Mouse (Mus musculus) left cerebral cortex, adult 9 months (tissue): Measurements from ENCODE around the gene Otor.
A peak's percentile ranks its signal among the peaks of the same experiment; 100 is the strongest.

Experiments used
- DNase-seq, 2 experiments: peaks; one replicate each; pipeline ENCODE4 v3.0.0; 2022; ENCODE audit warnings: low spot score in 2 of 2

Gene Otor

GRCm38 (mm10) chr2:143078198-143078851 lies at the start of gene Otor:
Gene Otor (plus strand): TSS chr2:143078473.
- no peak for DNase-seq

GRCm38 (mm10) chr2:143031283-143031682 lies 47.0 kb upstream of the Otor start:
- no peak for DNase-seq

- DNase-seq = no peak
Observed at GRCm38 (mm10) chr2:143032378-143033255, 45.7 kb upstream of the Otor start.

- no peak for DNase-seq
Observed at GRCm38 (mm10) chr2:143034350-143035085, 43.8 kb upstream of the Otor start.

- peak in 1 of 2 experiments; percentile 52 for DNase-seq
Observed at GRCm38 (mm10) chr2:143035086-143035593, 43.1 kb upstream of the Otor start.

- DNase-seq = no peak
Observed at GRCm38 (mm10) chr2:143041596-143041995, 36.7 kb upstream of the Otor start.

GRCm38 (mm10) chr2:143055251-143055650 lies 23.0 kb upstream of the Otor start:
- DNase-seq = no peak

GRCm38 (mm10) chr2:143056736-143057135 lies 21.5 kb upstream of the Otor start:
- DNase-seq = peak; percentile 47 to 52

GRCm38 (mm10) chr2:143062432-143062811 lies 15.9 kb upstream of the Otor start:
- no peak for DNase-seq

- DNase-seq = peak; percentile 58 to 83
Observed at GRCm38 (mm10) chr2:143062812-143063792, 15.2 kb upstream of the Otor start, which contains the start of gene Snrpb2. Gene Snrpb2 (plus strand): TSS chr2:143063039.

- no peak for DNase-seq
Observed at GRCm38 (mm10) chr2:143065914-143066313, 12.4 kb upstream of the Otor start.

- no peak for DNase-seq
Observed at GRCm38 (mm10) chr2:143081693-143082092, 3.4 kb downstream of the Otor start.

- no peak for DNase-seq
Observed at GRCm38 (mm10) chr2:143084852-143085397, 6.7 kb downstream of the Otor start.

- DNase-seq = no peak
Observed at GRCm38 (mm10) chr2:143089866-143090265, 11.6 kb downstream of the Otor start.

GRCm38 (mm10) chr2:143093726-143094125 lies 15.5 kb downstream of the Otor start:
- peak; percentile 73 to 93 for DNase-seq

- peak in 1 of 2 experiments; percentile 27 for DNase-seq
Observed at GRCm38 (mm10) chr2:143094761-143095160, 16.5 kb downstream of the Otor start.

GRCm38 (mm10) chr2:143097170-143097569 lies 18.9 kb downstream of the Otor start:
- DNase-seq = no peak

GRCm38 (mm10) chr2:143113859-143114258 lies 35.6 kb downstream of the Otor start:
- DNase-seq = peak in 1 of 2 experiments; percentile 50

- peak in 1 of 2 experiments; percentile 62 for DNase-seq
Observed at GRCm38 (mm10) chr2:143114716-143115115, 36.4 kb downstream of the Otor start.

GRCm38 (mm10) chr2:143117453-143117852 lies 39.2 kb downstream of the Otor start:
- peak in 1 of 2 experiments; percentile 70 for DNase-seq
